Mouse (Mus musculus) left cerebral cortex, postnatal 36 days (tissue): ENCODE results near the gene Anapc11. TPM values are rescaled to one million over a fixed set of nuclear protein-coding genes. Genes with fewer than 3 reads are reported as not detected.

Experiments
- DNase-seq, 2 experiments: peaks; one replicate each; pipeline ENCODE4 v3.0.0; 2021 to 2022; ENCODE audit warnings: low spot score in 2 of 2, mixed read lengths in 1 of 2
- intact Hi-C: fragments of 180-260 bp; cut with DNase I; formaldehyde crosslinking; loops from one replicate; pipeline ENCODE4 v1.15.1; 2025
- total RNA-seq, 2 experiments: library from RNA; stranded (reverse); gene quantifications; 2 replicates each; pipeline ENCODE4 v1.2.3; 2021

Gene Anapc11
- total RNA-seq, 2 experiments from 2014 or later = 91.4 to 99.7 TPM

DNA sequence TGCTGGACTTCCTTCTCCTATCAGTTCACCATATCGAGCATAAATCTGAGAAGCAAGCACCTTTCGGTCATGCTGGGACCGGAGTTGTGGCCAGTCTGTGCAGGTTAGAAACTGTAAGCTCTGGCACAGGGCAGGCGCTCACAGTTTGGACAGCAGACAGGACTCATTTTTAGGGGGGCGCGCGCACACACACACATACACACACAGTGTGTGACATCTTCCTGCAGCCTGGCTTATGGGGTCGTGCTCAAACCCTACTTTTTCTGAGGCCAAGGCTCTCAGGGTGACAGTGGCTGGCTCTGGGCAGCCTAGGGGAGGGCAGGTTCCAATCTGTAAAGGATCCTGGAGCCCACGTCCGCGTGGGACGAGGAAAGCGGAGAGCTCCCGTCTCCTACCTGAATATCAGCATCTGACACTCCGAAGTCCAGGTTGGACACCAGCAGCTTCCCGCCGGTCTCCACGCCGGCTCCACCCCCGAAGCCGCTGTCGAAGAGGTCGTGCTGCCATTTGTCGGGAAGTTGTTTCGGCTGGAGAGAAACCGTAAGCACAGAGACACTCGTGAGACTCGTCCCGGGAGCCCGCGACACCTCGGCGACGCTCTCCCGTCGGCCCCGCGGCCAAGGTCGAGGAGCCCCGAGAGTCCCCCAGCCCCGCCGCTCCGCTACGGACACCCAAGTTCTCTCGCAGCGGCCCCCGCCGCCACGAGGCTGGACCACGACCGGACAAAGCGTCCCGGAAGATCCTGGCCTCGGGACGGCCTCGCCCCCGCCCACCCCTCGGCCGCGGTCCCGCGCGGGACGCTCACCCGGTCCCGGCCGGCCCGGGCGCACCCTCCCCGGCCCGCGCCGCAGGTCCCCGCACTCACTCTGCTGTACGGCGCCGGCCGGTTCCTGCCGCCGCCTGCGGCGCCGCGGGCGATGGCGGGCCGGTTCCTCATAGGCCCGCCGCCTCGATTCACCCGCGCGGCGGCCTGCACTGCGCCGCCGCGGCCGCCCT is 683 bp upstream of the Anapc11 start:
- DNase-seq = no peak
- intact Hi-C loops = no loop called here

DNA sequence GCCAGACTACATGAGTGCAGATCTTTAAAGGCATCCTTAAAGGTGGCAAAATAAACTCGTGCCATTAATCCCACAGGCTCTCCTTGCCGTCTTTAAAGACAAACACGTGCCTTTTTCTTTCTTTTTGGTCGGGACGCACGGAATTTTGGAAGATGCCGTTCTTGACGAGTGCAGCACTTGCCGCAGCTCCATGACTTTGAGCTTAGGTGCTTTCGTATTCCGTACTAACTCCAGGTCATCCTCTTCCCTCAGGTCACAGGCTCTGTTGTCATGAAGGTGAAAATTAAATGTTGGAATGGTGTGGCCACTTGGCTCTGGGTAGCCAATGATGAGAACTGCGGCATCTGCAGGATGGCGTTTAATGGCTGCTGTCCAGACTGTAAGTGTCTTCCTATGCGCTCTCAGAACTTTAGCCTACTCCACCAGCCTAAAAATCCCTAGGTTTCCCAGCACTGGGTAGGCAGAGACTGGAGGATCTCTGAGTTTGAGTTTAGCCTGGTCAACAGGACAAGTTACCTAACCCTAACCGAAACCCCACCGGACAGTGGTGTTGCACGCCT is 849 bp downstream of the Anapc11 start:
- no peak for DNase-seq
- intact Hi-C loops = no loop called here

DNA sequence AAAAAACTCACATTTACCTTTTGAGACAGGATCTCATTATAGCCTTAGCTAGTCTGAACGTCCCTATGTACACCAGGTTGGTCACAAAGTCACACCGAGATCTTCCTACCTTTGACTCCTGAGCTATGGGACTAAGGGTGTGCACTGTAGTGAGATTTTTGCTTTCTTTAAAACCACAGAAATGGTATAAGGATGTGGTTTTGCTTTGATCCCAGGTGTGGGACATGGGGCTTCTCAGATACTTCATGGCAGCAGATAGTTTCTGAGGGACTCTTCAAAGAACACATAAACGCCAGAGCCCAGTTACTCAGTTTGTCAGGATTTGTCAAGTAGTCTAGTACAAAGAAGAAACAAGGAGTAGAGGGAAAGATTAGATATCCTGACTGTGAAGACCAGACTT is 2.5 kb downstream of the Anapc11 start:
- DNase-seq = no peak
- intact Hi-C loops = no loop called here

DNA sequence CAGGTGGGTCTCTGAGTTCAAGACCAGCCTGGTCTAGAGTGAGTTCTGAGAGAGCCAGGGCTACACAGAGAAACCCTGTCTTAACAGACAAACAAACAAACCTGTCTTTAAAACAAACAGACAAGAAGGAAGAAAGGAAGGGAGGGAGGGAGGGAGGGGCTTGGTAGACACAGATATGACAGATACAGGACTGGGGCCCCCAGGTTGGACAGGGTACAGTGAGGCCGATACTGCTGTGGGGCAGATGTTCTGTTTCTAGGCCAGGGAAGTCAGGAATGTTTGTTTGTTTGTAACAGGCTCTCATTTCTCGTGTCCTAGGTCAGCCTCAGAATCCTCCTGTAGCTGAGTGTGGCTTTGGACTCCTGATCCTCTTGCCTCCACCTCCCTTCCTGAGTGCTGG is 5.3 kb downstream of the Anapc11 start:
- no peak for DNase-seq

DNA sequence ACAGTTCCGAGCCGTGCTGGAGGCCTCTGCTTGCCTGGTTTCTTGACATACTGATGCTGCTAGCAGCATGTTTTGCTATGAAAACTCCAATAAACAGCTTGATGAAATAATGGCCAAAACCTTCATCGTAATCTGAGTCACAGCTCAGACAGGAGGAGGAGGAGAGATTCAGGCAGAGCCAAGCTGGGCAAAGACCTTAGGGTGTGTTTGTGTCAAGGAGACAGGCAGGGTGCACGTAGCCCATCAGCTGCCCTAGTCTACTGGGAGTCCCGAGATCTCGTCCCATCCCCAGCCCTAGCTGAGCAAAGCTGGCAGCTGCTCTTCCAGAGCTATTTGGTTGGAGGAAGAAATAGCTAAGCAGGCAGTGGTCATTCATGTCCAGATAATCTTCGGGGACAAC is 7.4 kb downstream of the Anapc11 start:
- intact Hi-C loops = no loop called here
- no peak for DNase-seq

More for the DNA sequence above, 5.3 kb downstream of the Anapc11 start:
- intact Hi-C loops = no loop called here

DNA sequence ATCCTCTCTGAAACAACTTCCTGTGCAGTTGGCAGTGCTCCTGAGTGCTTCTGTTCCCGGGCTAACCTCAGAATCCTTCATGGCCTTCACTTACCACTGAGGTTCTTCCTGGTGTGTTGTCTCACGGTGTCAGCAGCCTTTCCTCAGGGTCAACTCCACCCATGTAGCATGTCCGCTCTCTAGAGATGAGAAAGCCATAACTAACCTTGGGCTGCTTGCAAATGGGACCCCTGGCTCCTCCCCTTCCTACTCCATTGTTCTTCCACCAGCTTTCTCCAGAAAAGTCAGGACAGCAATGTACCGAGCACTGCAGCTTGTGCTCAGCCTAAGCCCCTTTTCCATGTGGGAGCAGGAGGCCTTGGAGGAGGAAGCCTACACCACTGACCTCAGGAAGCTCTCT is 8.5 kb downstream of the Anapc11 start:
- no peak for DNase-seq
- intact Hi-C loops = no loop called here

DNA sequence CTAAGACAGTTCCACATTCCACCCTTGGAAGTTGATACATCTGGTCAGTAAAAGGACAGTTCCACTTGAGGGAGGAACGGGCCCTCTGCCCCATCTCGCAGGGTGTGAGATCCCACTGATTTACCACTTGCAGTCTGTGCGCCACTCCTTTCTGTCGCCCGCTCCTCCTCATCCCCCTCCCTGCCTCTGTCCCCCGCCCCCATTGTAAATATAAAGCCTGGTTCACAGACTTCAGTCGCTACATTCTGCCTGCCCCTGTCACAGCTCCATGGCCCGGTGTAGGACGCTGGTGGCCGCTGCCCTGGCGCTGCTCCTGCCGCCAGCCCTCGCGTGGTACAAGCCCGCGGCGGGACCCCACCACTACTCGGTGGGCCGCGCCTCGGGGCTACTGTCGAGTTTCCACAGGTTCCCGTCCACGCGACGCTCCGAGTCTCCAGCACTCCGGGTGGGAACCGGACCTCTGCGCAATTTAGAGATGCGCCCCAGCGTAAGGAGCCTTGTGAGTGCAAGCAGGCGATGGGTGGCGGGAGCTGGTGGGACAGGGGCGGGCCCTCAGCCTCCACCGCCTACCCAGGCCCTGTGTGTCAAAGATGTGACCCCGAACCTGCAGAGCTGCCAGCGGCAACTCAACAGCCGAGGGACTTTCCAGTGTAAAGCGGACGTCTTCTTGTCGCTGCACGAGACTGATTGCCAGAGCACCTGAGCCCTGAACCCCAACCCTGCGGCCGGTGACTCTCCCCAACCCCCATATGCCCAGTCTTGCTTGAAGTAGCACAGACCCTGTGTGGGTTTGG is 10.2 kb downstream of the Anapc11 start, which contains the start of gene Npb:
TSS of gene Npb (plus strand) at position 237 of the 794 bp plus-strand sequence.
- DNase-seq = no peak
- intact Hi-C loops = no loop called here

DNA sequence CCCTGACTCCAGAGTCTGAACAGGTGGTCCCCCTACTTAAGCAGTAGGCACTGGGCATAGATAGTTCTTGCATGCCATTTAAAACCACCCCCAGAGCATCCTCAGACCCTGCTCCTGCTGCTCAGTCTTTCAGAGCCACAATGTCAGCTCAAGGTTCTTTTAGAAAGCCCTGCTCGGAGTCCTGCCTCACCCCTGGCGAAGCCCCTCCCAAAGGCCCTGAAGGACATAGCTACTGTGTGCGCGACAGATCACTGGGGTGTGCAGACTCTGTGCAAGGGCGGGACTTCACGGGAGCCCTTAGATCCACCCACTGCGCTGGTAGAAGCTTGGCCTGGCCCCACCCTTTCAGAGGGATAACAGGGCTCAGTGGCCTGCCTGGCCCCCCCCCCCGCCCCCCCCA is 11.0 kb downstream of the Anapc11 start:
- intact Hi-C loops = no loop called here

DNA sequence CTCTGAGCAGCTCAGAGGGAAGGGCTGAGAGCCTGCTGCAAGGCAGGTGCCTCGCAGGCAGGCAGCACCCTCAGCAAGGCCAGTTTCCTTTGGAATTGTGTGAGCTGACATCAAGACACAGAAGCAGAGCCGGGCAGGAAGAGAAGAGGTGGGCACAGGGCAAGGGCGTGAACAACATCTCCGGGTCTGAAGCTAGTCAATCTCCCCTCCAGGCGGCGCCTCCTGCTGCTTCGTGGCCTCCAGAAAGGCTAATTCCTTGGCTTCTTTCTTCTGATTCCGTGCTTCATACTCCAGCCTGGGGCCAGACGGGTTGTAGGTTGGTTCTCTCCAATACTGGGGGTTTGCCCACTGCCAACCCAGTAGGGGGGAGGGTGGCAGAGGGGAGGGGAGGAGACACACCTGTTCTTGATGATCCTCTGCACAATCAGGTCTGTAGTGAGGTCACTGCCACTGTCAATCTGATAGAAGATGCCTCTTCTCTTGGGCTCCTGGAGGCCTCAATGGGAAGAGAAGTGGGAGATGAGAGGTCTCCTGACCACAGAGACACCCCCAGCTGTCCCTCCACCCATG is 12.3 kb downstream of the Anapc11 start:
- intact Hi-C loops = no loop called here
- no peak for DNase-seq

More for the DNA sequence above, 11.0 kb downstream of the Anapc11 start:
- DNase-seq = no peak

DNA sequence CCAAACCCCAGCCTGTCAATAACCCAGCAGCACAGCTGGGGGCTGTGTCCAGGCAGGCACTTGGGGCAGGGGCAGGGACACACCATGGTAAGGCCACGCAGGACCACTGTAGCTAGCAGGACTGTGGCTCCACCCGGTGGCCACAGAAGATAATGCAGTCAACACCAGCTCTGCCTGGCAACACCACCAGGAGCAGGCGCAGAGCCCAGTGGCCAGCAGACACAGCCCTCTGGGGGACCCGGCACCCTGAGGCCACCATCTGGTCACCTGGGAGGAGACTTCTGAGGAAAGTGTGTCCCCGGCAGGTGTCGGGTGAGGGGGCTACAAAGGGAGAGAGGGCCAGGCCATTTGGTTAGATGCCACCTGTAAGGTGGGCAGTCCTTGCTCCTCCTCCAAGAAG is 14.5 kb downstream of the Anapc11 start:
- no peak for DNase-seq
- intact Hi-C loops = no loop called here

DNA sequence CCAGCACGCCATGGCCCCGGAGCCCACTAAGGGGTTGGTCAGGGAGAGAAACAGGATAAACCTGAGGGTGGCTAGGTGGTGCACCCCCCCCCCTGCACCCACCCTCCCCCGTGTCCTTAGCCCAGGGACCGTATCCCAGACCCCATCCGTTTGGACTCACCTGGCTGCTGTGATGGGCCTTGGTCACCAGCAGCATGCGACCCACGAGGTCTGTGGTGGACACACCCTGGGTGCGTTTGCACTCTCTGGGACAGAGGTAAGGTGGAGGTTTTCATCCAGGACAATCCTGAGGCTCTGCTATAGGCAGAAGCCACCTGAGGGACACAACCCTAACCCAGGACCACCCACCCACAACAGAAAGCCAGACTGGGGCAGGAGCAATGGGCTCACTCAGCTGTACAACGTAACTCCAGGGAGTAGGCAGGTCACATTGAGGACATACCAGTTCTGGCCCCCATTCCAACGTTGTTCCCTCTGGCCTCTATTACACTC is 15.3 kb downstream of the Anapc11 start:
- intact Hi-C loops = no loop called here
- no peak for DNase-seq

DNA sequence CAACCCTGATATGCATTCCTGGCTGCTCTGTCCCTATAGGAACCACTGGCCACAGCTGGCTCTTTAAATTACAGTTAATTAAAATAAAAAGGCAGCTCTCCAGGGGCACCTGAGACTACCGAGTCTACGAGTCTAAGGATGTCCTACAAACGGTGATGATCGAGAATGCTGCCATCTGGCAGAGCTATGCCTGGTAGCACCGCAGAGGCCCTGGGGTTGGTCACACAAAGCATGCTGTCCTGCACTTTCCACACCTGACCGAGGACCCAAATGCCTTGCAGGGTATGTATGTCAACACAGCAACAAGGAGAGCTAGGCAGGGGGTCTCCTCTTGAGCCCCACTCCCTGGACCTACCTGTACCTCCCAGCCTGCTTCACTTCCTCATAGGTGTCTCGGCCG is 15.8 kb downstream of the Anapc11 start:
- intact Hi-C loops = no loop called here
- DNase-seq = no peak

DNA sequence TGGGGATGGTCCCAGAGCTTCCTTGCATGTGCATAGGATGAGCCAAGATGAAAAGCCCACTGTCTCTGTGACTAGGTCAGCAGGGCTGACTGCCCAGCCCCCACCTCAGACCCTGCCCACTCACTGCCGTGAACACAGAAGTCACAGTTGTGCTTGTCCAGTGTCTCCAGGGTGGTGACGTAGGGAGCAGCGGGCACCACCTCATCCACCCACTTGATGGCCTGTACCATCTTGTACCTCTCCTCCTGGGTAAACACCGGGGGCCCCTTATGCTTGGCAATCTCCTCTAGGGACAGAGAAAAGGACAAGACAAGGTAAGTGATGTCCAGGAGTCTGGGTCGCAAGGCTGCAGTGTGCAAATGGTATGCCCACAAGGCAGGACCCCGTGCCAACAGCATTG is 16.9 kb downstream of the Anapc11 start:
- no peak for DNase-seq
- intact Hi-C loops = no loop called here

DNA sequence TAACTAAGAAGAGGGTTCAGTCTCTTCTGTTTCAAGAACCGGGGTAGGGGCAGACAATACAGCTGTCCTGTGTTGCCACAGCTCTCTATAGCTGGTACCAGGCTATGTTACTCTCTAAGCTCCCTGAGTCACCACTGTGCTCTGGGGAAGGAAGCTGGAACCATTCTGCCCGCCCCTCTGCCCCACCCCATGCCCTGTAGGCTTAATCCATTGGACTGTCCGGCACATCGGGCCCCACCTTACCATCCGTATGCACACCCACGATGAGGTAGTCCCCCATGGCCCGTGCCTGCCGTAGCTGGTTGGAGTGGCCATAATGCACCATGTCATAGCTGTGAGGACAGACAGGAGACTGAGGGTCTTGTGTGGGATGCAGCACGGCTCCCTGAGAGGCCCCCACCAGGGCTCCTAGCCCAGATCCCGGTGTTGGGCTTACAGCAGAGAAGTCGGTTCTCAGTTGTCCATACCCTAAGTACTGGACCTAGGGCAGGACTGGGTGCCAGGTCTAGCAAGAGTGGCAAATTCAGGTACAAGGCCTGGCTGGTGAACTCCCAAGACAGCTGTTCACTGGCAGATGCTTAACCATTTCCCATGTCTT is 17.5 kb downstream of the Anapc11 start:
- intact Hi-C loops = no loop called here
- DNase-seq = no peak

DNA sequence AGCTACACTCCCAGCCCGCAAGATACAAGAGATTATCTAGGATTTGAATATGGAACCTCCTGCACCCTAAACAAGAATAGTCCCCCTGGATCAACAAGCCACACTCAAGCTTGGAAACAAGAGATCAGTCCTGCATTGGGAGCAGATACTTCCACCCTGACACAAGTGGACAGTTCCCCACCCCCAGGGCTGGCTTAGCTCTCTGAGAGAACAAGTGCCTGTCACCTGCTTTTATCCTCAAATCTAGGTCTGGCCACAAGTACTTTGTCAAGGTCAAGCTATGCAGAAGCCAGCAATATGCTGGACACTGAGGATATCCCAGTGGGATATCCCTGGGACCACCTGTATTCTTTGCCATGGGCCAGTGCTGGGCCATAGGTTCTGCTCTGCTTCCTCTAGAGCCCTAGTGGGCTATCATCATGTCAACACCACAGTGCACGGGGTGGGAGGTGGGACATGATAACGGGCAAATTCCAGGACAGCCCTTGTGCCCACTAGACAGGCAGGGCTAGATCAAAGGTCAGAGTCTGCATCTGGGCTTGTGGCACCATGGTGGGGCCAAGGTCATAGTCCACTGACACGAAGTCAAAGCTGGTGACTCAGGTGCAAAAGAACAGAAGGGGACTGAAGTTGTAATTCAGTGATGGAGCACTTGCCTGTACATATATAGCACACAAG is 18.5 kb downstream of the Anapc11 start:
- intact Hi-C loops = no loop called here
- DNase-seq = no peak

DNA sequence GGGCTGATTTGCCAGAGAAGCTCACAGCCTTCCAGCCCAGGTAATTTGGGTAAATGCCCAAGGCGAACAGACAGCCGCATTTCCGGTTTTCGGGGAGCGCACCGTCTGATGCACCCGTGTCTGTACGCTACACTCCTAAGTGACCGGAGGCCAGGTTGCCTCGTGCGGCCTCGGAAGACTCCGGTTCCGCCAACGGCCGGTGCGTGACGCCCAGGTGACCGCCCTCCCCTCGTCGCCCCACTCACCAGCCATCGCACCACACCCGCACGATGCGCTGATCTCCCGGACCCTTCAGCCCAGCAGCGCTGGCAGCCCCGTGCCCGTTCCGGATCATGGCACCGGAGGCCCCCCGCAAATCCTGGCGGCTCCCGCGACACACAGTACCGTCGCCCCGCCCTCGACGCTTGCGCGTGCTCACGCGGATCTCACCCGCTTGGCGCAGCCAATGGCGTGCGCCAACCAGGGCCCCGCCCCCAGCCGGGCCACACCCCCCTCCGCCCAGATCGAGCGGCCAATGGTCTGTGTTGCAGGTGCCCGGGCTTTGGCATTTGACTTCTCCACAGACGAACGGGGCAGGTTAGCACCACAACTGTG is 19.4 kb downstream of the Anapc11 start, which contains the start of gene Pcyt2:
TSS of gene Pcyt2 (minus strand) at position 418 of the 594 bp plus-strand sequence.
- DNase-seq = peak; percentile 89 to 92
- intact Hi-C loops = no loop called here

DNA sequence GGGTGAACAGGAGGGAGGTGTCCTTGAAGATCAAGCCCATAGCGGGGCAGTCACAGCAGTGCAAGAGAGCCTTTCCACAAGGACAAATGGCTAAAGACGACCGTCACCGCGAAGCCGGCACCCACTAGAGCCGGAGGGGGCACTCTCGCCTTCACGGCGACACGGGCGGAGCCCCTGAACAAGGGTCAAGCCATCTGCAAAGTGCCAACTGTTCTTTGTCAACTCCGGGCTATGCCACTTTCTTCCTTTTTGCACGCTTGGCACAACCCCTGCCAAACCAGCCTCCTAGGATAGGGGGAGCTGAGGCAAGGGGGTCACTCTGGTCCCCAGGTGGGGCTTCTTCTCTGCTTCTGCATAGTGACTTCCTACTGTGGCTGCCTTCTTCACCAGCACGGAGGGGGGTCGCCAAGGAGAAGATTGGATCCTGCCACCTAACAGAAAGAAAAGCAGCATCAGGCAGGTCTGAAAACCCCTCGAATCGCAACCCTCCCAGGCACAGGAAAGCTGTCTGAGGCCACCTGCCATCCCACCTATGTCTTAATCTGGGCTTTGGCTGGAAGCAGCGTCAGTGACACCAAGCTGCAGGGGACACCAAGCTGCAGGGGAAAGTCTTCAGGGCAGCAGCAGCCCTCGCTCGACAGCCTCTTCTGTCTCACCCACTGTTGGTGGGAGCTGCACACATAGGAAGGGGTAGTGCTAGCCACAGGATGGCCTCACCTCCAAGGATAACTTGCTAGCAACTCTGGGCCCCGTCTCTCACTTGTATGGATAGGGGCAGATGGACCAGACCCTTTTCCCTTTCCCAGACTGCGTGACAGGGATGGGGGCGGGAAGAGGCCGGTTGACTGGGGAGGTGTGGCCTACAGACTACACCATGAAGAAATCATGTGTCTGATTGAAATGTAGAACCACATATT is 20.7 kb downstream of the Anapc11 start:
- intact Hi-C loops = no loop called here
- DNase-seq = no peak
